Mouse (Mus musculus): Measurements from ENCODE around the gene Heca. TPM values are rescaled to one million over a fixed set of nuclear protein-coding genes. Genes with fewer than 3 reads are reported as not detected.
A peak's percentile ranks its signal among the peaks of the same experiment; 100 is the strongest.
"Not testable (repeated sequence)": the region's sequence is repeated elsewhere in the genome, so short reads cannot be mapped to it uniquely, and the experiment has no call there.

Heca gene
- polyA plus RNA-seq, 1 experiment from 2014 or later, result 3.6 TPM

DNA sequence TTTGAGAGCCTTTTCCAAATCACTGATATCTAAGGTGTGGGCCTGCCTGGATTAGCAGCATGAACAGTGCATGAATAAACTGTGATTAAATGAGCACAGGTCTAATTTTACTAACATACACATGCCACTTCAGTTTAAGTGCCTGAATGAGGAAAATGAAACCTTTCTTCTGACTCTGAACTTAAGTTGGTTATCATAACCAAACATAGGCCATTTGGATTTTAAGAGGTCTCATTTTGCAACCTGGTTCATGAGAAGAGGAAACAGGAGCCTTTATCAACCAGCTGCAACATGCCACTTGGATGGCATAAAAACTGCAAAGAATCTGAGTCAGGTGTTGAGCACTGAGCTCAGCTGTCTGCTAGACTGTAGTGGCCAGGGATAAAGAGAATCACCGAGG lies 16.7 kb downstream of the Heca start:
- no peak overlapping the region for H3K27ac ChIP-seq
- no peak for DNase-seq (ENCODE audit: low spot score)

DNA sequence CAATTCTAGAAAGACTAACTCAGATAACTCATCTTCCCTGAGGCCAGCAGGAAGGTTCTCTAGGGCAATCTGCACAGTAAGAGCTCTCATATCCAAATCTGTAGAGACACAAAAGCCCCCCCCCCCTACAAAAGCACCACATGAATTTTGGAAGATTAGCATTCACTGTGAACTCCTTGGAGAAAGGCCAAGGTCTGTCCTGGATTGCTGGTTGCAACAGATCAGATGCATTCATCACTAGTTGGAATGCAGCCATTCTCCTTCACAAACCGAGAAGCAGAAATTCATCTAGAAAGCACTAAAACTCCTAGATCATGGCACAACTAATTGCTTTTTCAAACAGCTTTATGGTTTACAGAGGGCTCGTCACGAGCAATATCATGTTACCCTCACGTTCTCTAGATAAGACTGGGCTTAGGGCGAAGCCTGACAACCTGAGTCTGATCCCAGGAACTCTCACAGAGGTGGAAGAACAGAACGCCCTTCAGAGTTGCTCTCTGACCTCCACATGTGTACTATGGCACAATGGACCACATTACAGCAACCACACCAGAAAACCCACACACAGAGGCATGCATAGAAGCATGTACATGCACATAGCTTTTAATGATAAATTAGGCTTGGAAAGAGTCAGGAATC lies 17.3 kb downstream of the Heca start:
- no peak overlapping the region for H3K27ac ChIP-seq
- H3K36me3 ChIP-seq, result no peaks in the 10 kb centered on the region
- peaks cover 10% of the 10 kb centered on the region; the same call in 1 of the 2 replicates for H3K4me1 ChIP-seq
- no peaks in the 10 kb centered on the region for H3K27me3 ChIP-seq (ENCODE audit: low read depth, poor library complexity, severe bottlenecking)
- H3K9me3 ChIP-seq (replicated peaks), result no peaks in the 10 kb centered on the region
- 44% methylated on average over 6 of the region's 6 CpGs for WGBS
- no peak for DNase-seq (ENCODE audit: low spot score)
- no peak overlapping the region for H3K4me3 ChIP-seq

More for the DNA sequence above, 16.7 kb downstream of the Heca start:
- Histone ChIP-seq H3K4me3 (no peak overlapping the region), H3K36me3 (no peaks in the 10 kb centered on the region), H3K9me3 (replicated peaks) (no peaks in the 10 kb centered on the region), H3K27me3 (ENCODE audit: low read depth, poor library complexity, severe bottlenecking) (no peaks in the 10 kb centered on the region), H3K4me1 (peaks cover 10% of the 10 kb centered on the region; the same call in 1 of the 2 replicates)
- WGBS, result 80% methylated on average over 1 of the region's 1 CpGs

DNA sequence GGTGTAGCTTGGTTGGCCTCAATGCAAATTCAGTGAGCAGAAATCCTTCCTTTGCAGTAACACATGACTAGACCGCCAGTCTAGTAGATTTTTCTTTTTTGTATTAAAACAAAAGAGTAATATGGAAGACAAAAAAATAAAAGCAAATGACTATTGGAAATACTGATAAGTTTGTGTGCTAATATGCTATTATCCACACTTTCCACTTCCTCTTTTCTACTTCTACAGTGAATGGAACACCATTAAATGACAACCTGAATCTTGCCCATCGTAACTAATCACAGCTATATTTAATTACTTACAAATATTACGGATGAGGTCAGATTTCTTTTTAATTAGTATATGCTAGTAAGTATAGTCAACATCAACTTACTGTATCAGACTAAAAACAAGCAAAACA lies 22.7 kb downstream of the Heca start:
- Histone ChIP-seq H3K4me3 (no peak overlapping the region), H3K36me3 (no peaks in the 10 kb centered on the region), H3K9me3 (replicated peaks) (no peaks in the 10 kb centered on the region), H3K4me1 (no peaks in the 10 kb centered on the region), H3K27ac (no peak overlapping the region), H3K27me3 (ENCODE audit: low read depth, poor library complexity, severe bottlenecking) (no peaks in the 10 kb centered on the region)
- 95% methylated on average over 3 of the region's 3 CpGs for WGBS
- no peak for DNase-seq (ENCODE audit: low spot score)

DNA sequence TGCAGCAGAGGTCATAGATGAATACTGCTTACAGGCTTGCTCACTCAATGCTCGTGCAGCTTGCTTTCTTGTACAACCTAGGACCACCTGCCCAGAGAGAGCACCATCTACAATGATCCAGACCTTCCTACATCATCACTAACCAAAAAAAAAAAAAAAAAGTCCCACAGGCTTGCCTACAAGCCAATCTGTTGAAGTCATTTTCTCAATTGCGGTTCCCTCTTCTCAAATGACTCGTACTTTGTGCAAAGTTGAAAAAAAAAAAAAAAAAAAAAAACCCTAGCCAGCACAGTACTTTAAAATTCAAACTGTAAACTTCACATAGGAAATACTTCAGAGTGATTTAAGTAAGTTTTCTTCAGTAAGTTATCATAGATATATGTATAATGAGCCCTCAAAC lies 23.7 kb downstream of the Heca start:
- Histone ChIP-seq H3K9me3 (replicated peaks) (no peaks in the 10 kb centered on the region), H3K27ac (no peak overlapping the region), H3K36me3 (no peaks in the 10 kb centered on the region), H3K4me1 (no peaks in the 10 kb centered on the region), H3K27me3 (ENCODE audit: low read depth, poor library complexity, severe bottlenecking) (no peaks in the 10 kb centered on the region), H3K4me3 (no peak overlapping the region)
- DNase-seq (ENCODE audit: low spot score), result no peak
- 83% methylated on average over 3 of the region's 3 CpGs for WGBS

DNA sequence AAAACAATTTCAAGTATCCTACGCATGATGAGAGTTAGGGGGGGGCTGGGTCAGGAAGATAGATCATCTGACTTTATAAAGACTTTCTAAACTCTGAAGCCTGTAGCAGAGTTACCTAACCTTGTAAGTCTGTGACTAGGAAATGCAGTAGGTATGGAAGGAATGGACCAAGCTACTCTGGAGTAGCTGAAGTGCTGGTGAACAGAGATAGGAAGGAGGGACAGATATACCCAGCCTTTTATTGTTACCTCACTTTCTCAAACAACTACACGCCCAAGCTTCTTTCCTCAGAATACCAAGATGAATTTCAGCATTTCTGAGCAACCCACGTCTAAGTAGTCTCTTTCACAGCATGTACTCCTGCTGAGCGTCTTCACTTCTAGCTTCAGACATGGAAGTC lies 26.5 kb downstream of the Heca start:
- no peaks in the 10 kb centered on the region for H3K9me3 ChIP-seq (replicated peaks)
- no peak overlapping the region for H3K4me3 ChIP-seq
- no peak for DNase-seq (ENCODE audit: low spot score)
- H3K27ac ChIP-seq, result no peak overlapping the region
- WGBS, result 75% methylated on average over 4 of the region's 4 CpGs
- no peaks in the 10 kb centered on the region for H3K27me3 ChIP-seq (ENCODE audit: low read depth, poor library complexity, severe bottlenecking)
- H3K4me1 ChIP-seq, result no peaks in the 10 kb centered on the region
- H3K36me3 ChIP-seq, result no peaks in the 10 kb centered on the region

DNA sequence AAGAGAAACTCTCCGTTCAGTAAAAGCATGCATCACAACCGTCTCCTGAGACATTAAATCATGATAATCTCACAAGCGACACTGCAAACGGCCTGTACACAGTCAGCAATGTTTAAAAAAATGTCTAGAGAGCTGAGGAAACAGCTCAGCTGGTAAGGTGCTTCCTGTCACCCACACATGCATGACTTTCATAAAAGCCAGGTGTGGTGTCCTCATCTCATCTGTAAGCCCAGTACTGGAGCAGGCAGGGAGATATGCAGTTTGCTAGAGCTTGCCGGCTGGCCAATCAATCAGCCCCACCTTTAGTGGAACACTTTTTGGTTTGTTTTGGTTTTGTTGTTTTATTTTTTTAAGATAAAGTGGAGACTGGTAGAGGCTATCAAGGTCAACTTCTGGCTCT lies 27.9 kb downstream of the Heca start:
- DNase-seq (ENCODE audit: low spot score), result no peak
- Histone ChIP-seq H3K9me3 (replicated peaks) (no peaks in the 10 kb centered on the region), H3K27ac (no peak overlapping the region), H3K36me3 (peaks cover 9% of the 10 kb centered on the region), H3K4me3 (no peak overlapping the region), H3K4me1 (no peaks in the 10 kb centered on the region), H3K27me3 (ENCODE audit: low read depth, poor library complexity, severe bottlenecking) (no peaks in the 10 kb centered on the region)
- WGBS, result 71% methylated on average over 5 of the region's 5 CpGs

DNA sequence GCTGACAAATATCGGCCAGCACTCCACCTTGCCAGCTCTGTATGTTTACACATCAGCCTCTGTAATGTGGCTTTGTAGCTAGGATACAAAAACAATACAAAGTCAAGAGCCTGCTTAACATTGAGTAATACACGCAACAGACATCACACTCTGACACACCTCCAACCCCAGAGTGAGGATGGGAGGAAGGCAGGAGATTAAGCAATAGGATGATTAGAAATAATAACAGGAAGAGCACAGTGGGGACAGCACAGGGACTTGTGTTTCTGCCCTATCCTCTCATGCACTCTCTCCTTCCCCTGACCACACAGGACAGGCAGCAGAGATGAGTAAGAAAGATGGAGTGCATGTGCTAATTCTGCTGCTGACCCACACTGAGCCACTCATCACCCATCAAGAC lies 28.8 kb downstream of the Heca start:
- Histone ChIP-seq H3K36me3 (peaks cover 12% of the 10 kb centered on the region), H3K27ac (no peak overlapping the region), H3K27me3 (ENCODE audit: low read depth, poor library complexity, severe bottlenecking) (no peaks in the 10 kb centered on the region), H3K4me3 (no peak overlapping the region), H3K4me1 (no peaks in the 10 kb centered on the region), H3K9me3 (replicated peaks) (no peaks in the 10 kb centered on the region)
- 91% methylated on average over 2 of the region's 2 CpGs for WGBS
- DNase-seq (ENCODE audit: low spot score), result no peak

DNA sequence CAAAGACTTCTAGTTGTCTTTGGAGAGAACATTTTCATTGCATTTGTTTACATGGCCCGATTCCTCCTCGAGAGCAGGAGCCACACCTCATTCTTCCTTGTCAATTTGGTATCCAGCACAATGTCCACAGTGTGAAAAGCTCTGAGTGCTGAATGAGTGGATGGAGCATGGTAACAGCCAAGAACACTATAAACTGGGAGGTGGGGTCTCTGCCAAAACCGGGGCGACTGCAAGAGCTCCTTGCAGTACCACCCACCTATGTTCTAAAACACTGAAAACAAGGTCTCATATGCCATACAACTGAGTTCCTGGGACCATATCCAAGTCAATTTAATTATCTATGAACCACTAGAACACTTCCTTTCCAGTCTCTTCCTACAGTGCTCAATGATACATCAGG lies 39.1 kb downstream of the Heca start:
- Histone ChIP-seq H3K4me1 (no peaks in the 10 kb centered on the region), H3K36me3 (peaks cover 18% of the 10 kb centered on the region), H3K9me3 (replicated peaks) (no peaks in the 10 kb centered on the region), H3K4me3 (no peak overlapping the region), H3K27me3 (ENCODE audit: low read depth, poor library complexity, severe bottlenecking) (no peaks in the 10 kb centered on the region), H3K27ac (no peak overlapping the region)
- WGBS, result 91% methylated on average over 4 of the region's 4 CpGs
- DNase-seq (ENCODE audit: low spot score), result no peak

DNA sequence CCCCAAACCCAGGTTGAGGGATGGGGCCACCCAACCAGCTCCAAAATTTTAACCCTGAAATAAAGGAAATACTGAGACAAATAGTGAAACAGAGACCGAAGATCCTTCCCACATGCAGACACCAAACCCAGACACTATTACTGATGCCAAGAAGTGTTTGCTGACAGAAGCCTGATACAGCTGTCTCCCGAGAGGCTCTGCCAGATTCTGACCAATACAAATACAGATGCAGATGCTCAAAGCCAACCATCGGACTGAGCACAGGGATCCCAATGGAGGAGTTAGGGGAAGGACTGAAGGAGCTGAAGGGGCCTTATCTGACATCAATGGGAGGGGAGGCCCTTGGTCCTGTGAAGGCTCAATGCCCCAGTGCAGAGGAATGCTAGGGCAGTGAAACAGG lies 41.5 kb downstream of the Heca start:
- H3K4me1 ChIP-seq; H3K27ac ChIP-seq; H3K9me3 ChIP-seq (replicated peaks); H3K4me3 ChIP-seq; H3K27me3 ChIP-seq (ENCODE audit: low read depth, poor library complexity, severe bottlenecking); DNase-seq (ENCODE audit: low spot score): not testable (repeated sequence)
- WGBS, result 91% methylated on average over 3 of the region's 3 CpGs
- H3K36me3 ChIP-seq, result peaks cover 26% of the 10 kb centered on the region

DNA sequence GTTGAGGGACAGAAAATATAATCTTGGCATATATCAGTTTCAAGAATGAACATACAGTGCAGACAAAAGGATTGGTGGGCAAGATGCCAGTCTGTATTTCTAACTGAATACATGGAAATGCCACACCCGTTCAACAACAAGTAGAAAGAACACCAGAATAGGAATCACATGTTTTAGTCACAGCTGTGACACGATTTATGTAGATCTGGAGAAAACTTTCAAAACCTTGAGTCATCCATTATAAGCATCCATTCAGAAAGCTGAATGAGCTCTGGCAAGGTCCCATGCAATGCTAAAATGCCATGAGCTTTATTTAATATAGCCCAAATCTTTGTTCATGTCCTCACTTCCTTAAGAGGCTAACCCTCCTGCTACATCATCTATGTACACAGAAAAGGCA lies 44.4 kb downstream of the Heca start:
- H3K36me3 ChIP-seq, result peaks cover 34% of the 10 kb centered on the region
- no peak overlapping the region for H3K27ac ChIP-seq
- 92% methylated on average over 2 of the region's 2 CpGs for WGBS

DNA sequence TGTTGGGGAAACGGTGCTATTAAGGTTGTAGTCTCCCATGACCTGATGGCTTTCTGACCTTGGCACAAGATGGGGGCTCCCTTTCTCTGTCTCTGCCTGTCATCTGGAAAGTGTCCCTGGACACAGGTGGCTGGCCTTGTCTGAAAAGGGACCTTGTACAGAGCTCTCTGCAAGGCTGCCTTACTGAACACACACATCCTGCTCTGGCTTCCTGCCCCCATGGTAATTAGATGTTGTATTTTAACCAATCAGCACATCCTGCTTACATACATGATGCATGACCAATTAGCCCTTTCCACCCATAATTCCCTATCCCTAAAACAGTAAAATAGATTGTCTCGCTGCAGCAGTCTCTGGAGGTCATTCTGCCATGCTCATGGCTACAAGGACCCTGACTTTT lies 67.1 kb downstream of the Heca start:
- H3K4me3 ChIP-seq, result no peak overlapping the region
- no peak overlapping the region for H3K27ac ChIP-seq
- DNase-seq (ENCODE audit: low spot score), result no peak
- H3K9me3 ChIP-seq (replicated peaks), result no peaks in the 10 kb centered on the region
- H3K27me3 ChIP-seq (ENCODE audit: low read depth, poor library complexity, severe bottlenecking), result no peaks in the 10 kb centered on the region
- H3K4me1 ChIP-seq, result peaks cover 23% of the 10 kb centered on the region
- WGBS, result 56% methylated on average over 2 of the region's 2 CpGs
- no peaks in the 10 kb centered on the region for H3K36me3 ChIP-seq

More for the DNA sequence above, 44.4 kb downstream of the Heca start:
- no peaks in the 10 kb centered on the region for H3K9me3 ChIP-seq (replicated peaks)
- H3K4me3 ChIP-seq, result no peak overlapping the region
- H3K4me1 ChIP-seq, result no peaks in the 10 kb centered on the region
- DNase-seq (ENCODE audit: low spot score), result no peak
- no peaks in the 10 kb centered on the region for H3K27me3 ChIP-seq (ENCODE audit: low read depth, poor library complexity, severe bottlenecking)

DNA sequence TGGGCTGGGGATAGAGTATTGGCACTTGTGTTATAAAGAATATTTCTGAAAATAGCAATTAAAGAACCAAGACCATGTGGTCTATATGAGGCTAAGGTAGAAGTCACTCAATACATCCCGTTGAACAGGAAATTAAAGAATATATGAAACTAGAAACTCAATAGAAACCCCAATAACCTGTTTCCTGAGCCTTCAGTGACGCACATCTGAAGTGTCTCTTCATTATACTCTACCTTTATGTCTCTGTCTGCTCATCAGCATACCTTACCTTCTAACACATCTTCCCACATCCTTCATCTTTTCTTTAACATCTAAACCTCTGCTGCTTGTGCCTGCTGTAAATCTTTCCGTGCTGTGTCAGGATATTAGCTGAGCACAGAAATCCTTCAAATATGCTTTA lies 67.8 kb downstream of the Heca start:
- H3K36me3 ChIP-seq, result no peaks in the 10 kb centered on the region
- no peak overlapping the region for H3K4me3 ChIP-seq

DNA sequence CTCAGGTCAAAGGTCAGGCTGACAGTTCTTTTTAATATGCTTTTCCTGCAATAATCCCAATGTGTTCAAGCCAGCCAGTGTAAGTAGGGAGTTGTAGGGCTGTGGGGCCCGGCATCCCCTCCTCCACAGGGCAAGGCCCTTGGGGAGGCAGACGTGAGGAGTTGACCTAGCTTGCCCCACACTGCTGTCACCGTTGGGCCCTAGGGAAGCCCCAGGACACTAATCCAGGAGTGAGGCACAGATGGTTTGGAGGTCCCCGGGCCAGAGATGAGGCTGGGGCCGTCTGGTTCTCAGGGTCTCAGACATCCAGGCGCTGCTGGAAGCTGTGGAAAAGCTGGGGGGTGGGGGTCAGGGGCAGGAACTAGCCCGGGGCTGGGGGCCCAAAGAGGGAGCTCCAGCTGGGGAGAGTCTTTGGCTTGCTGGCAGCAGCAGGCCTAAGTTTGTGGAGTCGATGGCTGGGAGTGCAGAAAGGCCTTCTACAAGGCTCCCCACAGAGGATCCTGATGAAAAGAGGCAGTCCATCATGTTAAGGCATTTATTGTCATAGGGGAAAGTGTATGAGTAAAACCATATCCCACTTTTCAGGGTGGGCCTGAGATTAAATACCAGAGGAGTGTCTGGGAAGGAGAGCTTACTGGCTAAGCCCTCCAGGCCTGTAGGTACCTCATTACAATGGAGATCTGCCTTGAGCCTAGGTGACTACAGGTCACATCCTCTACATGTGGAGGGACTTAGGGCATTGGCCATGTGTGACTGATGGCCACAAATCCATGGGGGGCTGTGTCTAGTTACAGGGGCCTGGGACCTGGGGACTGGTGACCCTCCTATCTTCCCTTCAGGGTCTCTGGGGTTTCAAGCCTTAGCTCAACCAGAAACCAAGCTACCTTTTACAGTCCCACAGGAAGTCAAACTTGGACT lies 69.6 kb downstream of the Heca start:
- H3K9me3 ChIP-seq (replicated peaks), result no peaks in the 10 kb centered on the region
- WGBS, result 35% methylated on average over 8 of the region's 8 CpGs
- no peak overlapping the region for H3K4me3 ChIP-seq
- H3K27ac ChIP-seq, result peak overlapping the region; percentile 82
- DNase-seq (ENCODE audit: low spot score), result peak; percentile 41
- H3K36me3 ChIP-seq, result no peaks in the 10 kb centered on the region
- H3K27me3 ChIP-seq (ENCODE audit: low read depth, poor library complexity, severe bottlenecking), result no peaks in the 10 kb centered on the region
- peaks cover 23% of the 10 kb centered on the region for H3K4me1 ChIP-seq

More for the DNA sequence above, 67.8 kb downstream of the Heca start:
- peaks cover 23% of the 10 kb centered on the region for H3K4me1 ChIP-seq
- H3K9me3 ChIP-seq (replicated peaks), result no peaks in the 10 kb centered on the region
- 90% methylated on average over 3 of the region's 3 CpGs for WGBS
- DNase-seq (ENCODE audit: low spot score), result no peak
- no peak overlapping the region for H3K27ac ChIP-seq
- H3K27me3 ChIP-seq (ENCODE audit: low read depth, poor library complexity, severe bottlenecking), result no peaks in the 10 kb centered on the region
